Mouse (Mus musculus) lung, adult 2 months (tissue): ENCODE measurements around the gene Ccdc175. TPM values are rescaled to one million over a fixed set of nuclear protein-coding genes. Genes with fewer than 3 reads are reported as not detected.

ENCODE experiments used
- DNase-seq: peaks from one replicate; pipeline ENCODE4 v3.0.0; 2022
- H3K4me1 ChIP-seq: fragments of 200-500 bp; 2 replicates; pipeline ENCODE4 v1.6.1; 2011; ENCODE audit warnings: low read length; ENCODE audit not compliant: control insufficient read depth, insufficient read depth
- H3K4me3 ChIP-seq: fragments of 200-500 bp; replicated peaks from 2 replicates; pipeline ENCODE3; 2011; ENCODE audit warnings: low read depth, mild to moderate bottlenecking, control low read depth, low read length; ENCODE audit errors: extremely low read depth
- CTCF ChIP-seq: fragments of 200-500 bp; IDR thresholded peaks from 2 replicates; pipeline ENCODE4 v1.5.1; 2011; ENCODE audit warnings: mild to moderate bottlenecking, low read length, control low read depth; ENCODE audit not compliant: insufficient read depth
- POLR2A ChIP-seq: fragments of 200-500 bp; IDR thresholded peaks from 2 replicates; pipeline ENCODE4 v1.6.1; 2011; ENCODE audit warnings: low read depth, mild to moderate bottlenecking, control low read depth, low read length, borderline replicate concordance; ENCODE audit errors: extremely low read depth
- WGBS: fragments of 180-500 bp; shearing (Covaris S2); methylation state at CpG from one replicate; pipeline ENCODE4 v1.1.7; 2018; 5-methylcytosine and 5-hydroxymethylcytosine counted together
- polyA plus RNA-seq: library from polyadenylated mRNA; depleted of rRNA; stranded (reverse); fragments of >200 nt; gene quantifications from 2 replicates; pipeline ENCODE4 v1.2.3, GENCODE M21; 2012

The Ccdc175 gene
- polyA plus RNA-seq, 1 experiment = not detected

DNA sequence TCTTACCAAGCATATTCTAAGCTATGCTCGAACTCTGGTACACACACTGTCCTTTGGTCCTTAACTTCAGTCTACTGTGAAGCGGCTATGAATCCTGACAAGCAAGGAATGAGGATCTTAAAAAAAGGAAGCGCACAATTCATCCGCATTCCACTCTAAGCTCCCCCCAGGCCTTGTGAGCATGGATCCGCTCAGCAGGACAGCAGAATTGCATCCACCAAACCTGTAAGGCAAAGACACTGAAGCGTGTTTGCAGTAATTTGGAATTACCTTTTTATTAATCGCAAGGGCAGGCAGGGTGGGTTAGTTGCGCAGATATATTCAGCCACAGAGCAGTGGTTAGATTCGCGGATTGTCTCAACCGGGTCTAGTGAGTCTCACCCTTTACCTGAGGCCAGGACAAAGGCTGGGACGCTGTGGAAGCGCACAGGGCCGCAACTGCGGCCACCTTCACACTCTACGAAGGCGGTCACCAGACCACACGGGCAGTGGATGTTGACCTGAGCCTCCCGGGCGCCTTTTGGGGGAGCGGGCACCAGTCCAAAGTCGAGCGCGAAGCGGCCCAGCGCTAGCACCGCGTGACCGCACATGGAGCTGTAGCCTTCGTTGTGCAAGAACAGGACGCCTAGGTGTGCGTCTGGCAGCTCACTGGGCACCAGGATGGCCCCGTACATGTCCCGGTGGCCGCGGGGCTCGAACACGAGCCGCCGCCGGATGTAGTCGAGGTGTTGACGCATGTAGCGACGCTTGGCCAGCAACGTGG lies 100.4 kb downstream of the Ccdc175 start:
- peak overlapping the region; percentile 80 for H3K4me3 ChIP-seq
- 13% methylated on average over 46 of the region's 46 CpGs for WGBS
- no peak for DNase-seq
- peaks cover 7% of the 10 kb centered on the region; the same call in 1 of the 2 replicates for H3K4me1 ChIP-seq
- TF ChIP-seq POLR2A = no peak
- no peak for TF ChIP-seq CTCF

DNA sequence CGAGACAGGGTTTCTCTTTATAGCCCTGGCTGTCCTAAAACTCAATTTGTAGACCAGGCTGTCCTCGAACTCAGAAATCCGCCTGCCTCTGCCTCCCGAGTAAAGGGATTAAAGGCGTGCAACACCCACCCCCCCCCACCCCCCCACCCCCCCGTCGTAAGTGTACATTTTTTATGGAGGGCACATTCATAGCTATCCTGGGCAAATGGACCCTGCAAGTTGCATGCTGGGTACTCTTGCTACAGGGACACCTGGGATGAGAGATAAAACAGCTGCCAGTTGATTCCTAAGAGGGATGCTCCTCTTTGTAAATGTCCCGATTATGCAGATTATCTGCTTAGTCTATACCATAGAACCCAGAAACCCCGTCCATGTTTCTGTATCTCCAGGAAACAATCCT lies 101.6 kb downstream of the Ccdc175 start:
- 83% methylated on average over 9 of the region's 9 CpGs for WGBS
- Histone ChIP-seq H3K4me1 (peaks cover 7% of the 10 kb centered on the region; the same call in 1 of the 2 replicates), H3K4me3 (no peak overlapping the region)
- TF ChIP-seq POLR2A = no peak
- TF ChIP-seq CTCF = no peak
- no peak for DNase-seq

DNA sequence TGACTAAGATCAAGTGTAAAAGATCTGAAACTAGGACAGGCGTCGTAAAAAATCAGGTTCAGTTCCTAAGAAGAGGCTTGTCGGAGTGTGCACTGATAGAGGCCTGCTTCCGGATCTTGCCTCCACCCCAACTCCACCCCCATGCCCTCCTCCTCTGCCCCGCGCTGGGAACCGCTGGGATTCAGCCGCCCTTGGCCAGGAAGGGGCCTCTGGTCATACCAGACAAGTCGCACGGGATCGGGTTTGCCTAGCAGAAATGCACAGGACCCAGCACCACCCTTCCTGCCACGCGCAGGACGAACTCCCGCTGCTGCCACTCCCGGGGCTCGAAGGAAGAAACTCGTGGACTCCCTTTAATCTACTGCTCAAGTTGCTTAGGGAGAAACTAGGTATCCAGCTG lies 102.5 kb downstream of the Ccdc175 start:
- TF ChIP-seq CTCF (no peak), POLR2A (no peak)
- WGBS = 25% methylated on average over 18 of the region's 18 CpGs
- Histone ChIP-seq H3K4me3 (no peak overlapping the region), H3K4me1 (peaks cover 6% of the 10 kb centered on the region; the same call in 1 of the 2 replicates)
- DNase-seq = peak; percentile 12

DNA sequence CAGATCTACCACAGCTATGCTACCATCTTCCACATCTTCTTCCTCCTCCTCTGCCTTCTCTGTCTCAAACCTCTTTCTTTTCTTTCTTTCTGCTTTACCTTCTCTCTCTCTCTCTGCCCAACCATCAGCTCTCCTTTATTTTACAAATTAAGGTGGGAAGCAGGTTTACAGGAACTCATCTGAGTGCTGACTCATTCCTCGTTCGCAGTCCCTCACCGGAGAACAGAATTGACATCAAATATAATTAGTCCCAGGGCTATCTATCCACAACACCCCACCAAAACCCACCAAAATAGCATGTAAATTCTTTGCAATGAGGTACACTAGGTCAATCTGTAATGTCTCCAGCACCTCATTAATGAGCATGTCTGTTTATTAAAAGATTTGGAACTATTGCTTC lies 102.9 kb downstream of the Ccdc175 start:
- WGBS = 72% methylated on average over 3 of the region's 3 CpGs
- peaks cover 5% of the 10 kb centered on the region; the same call in 1 of the 2 replicates for H3K4me1 ChIP-seq
- DNase-seq = no peak

DNA sequence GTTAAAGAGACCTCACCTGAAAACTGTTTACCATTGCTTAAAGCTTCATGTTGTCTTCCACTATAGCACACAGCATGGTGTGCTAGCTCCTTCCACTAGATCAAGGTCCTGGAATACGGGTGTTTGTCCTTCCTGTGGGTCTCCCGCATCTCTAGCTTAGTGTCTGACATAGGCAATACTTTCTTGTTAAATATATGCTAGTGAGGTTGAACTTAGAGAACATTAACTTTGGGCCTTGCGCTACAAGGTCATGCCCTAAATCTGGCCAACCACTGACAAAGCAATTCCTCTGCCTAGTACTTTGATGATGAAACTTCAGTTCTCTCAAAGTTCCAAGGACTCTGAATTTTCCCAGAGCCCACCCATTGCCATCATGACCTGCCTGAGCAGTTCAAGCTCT lies 106.6 kb downstream of the Ccdc175 start:
- DNase-seq = no peak
- Histone ChIP-seq H3K4me1 (no peaks in the 10 kb centered on the region), H3K4me3 (no peak overlapping the region)
- no peak for TF ChIP-seq CTCF
- no peak for TF ChIP-seq POLR2A
- 93% methylated on average over 3 of the region's 3 CpGs for WGBS

More for the DNA sequence above, 102.9 kb downstream of the Ccdc175 start:
- no peak for TF ChIP-seq CTCF
- TF ChIP-seq POLR2A = no peak
- H3K4me3 ChIP-seq = no peak overlapping the region

DNA sequence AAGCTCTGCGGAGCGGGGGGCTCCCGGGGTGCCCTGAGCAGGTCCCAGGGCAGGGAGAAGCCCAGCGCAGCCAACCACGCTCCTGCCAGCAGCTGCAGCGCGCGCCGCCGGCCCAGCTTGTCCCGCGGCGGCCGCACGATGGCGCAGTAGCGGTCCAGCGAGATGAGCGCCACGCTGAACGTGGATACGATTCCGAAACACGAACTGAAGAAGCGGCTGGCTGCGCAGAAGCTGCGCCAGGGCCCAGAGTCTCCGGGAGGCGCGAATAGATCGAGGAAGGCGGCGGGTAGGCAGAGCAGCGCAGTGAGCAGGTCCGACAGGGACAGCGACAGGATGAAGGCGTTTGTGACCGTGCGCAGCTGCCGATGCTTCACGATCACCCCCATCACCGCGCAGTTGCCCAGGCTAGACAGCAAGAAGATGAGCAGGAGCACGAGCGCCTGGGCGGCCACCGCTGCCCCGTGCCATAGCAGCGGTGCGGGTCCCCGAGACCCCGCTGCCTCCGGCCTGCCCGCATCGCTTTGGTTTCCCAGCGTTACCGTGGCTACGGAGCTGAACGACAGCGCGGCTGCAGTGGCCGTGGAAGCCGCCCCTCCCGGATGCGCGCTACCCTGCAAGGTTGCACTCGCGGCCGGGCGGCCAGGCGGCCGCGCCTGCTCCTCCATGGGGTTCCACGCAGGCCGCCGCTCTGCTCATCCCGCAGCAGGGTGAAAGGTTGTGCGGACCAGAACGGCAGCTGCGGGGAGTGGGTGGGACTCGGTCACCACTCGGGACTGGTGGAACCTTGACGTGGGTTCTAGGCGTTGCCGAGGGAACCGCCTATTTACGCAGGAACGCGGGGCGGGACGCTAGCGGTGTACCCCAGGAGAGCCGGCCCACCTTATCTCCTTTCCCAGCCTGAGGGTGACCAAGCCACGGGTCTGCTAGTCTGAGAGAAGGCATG lies 114.2 kb downstream of the Ccdc175 start, which contains the start of gene Gpr135:
Gene Gpr135 (minus strand): TSS at position 799 of the 943 bp plus-strand sequence.
- WGBS = under 1% methylated on average over 94 of the region's 94 CpGs

DNA sequence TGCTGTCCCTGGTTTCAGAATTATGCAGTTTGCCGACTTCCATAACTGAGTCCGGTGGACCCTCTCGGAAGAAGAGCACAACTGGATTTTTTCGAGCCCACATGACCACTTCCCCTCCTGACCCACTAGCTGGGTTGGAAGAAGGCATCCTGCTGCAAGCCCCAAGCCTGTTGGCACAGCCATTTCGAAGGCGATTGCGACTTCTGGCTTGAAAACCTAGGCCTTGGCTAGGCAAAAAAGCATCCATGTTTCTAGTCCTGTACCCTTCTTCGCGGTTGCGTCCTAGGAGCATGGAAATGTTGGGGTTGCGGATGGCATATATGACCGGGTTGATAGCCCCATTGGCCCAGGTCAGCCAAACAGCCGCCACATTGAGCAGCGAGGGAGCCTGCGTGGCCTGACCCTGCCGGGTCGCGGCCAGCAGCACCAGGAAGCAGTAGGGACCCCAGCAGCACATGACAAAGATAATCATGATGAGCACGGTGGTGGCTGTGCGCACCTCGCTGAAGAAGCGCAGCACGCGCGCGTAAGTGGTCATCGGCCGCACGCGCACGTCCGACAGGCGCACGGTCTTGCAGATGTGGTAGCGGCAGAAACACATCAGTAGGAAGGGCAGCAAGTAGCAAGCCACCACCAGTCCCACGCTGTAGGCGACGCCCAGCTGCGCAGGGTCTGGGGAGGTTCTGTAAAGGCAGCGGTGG lies 115.1 kb downstream of the Ccdc175 start:
- H3K4me1 ChIP-seq = peaks cover 5% of the 10 kb centered on the region
- H3K4me3 ChIP-seq = peak overlapping the region; percentile 64
- no peak for TF ChIP-seq POLR2A
- no peak for TF ChIP-seq CTCF
- DNase-seq = no peak
- WGBS = 13% methylated on average over 40 of the region's 40 CpGs

More for the DNA sequence above, 114.2 kb downstream of the Ccdc175 start, which contains the start of gene Gpr135:
- Histone ChIP-seq H3K4me3 (peak within 1 kb of the TSS; percentile 72), H3K4me1 (peaks cover 5% of the 10 kb centered on the region)
- peak; percentile 81 for DNase-seq
- TF ChIP-seq POLR2A (no peak), CTCF (peak; percentile 57)

DNA sequence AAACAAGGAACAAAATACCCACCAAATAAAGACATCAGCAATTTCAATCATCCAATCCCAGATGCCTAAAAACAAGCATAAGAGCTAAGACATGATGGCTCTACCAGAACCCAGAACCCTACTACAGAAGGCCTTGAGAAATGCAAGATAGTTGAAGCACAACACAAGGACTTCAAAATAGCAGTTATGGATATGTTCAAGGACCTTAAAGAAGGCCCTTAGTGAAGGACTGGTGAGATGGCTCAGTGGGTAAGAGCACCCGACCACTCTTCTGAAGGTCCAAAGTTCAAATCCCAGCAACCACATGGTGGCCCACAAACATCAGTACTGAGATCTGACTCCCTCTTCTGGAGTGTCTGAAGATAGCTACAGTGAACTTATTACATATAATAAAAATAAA lies 127.0 kb downstream of the Ccdc175 start:
- no peaks in the 10 kb centered on the region for H3K4me1 ChIP-seq
- DNase-seq = no peak
- no peak for TF ChIP-seq POLR2A
- no peak for TF ChIP-seq CTCF
- no peak overlapping the region for H3K4me3 ChIP-seq
- 74% methylated on average over 1 of the region's 1 CpGs for WGBS

DNA sequence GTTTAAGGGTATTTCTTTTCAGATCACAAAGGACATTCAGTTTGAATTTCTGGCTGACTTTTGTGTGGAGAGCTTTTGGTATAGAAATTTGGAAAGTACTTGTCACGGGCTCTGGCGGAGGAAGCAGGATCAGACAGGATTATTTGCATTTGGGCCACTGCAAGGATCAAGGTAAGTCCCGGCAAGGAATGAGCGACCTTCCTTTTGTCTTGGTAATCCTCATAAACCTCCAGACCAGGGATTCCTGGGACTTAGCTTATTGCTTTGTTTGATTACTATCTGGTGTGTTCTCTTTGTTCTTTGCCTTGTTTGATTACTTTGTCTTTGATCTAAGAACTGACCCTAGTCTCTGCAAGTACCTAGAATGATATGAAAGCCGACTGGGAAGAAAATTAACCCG lies 131.0 kb downstream of the Ccdc175 start:
- H3K4me1 ChIP-seq = no peaks in the 10 kb centered on the region
- H3K4me3 ChIP-seq = no peak overlapping the region
- DNase-seq = no peak
- WGBS = 57% methylated on average over 6 of the region's 6 CpGs
- no peak for TF ChIP-seq POLR2A
- TF ChIP-seq CTCF = no peak
